Mouse (Mus musculus) heart, adult 8-10 months (tissue): ENCODE results near the gene Mtus2. TPM values are rescaled to one million over a fixed set of nuclear protein-coding genes. Genes with fewer than 3 reads are reported as not detected.
A peak's percentile ranks its signal among the peaks of the same experiment; 100 is the strongest.
"Not testable (repeated sequence)": the region's sequence is repeated elsewhere in the genome, so short reads cannot be mapped to it uniquely, and the experiment has no call there.

Source experiments
- DNase-seq: peaks from one replicate; pipeline ENCODE4 v3.0.0; 2022; ENCODE audit warnings: low spot score
- total RNA-seq, 4 experiments: library from RNA; stranded (reverse); gene quantifications; 2 replicates each; pipeline ENCODE4 v1.2.4; 2022

The Mtus2 gene
- total RNA-seq, 4 experiments from 2014 or later: 77.3 to 126 (median 92.3) TPM

DNA sequence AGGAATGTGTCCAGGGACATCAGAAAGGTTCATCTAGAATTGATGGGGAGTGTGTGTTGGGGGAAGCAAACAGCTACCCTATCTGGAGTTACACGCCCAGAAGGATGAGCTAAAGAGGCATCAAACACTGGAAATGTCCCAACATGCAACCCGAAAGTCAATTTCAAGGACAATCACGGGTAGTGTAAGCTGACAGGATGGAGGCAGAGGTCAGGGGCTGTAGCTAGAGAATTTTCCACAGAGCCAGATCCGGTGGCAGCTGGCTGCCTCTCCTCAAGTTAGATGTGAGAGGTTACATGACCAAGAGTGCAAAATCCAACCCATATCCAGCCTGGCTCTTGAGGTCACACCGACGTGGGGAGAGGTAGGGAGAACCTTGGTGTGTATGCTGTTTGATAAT lies 315.7 kb downstream of the Mtus2 start:
- no peak for DNase-seq

DNA sequence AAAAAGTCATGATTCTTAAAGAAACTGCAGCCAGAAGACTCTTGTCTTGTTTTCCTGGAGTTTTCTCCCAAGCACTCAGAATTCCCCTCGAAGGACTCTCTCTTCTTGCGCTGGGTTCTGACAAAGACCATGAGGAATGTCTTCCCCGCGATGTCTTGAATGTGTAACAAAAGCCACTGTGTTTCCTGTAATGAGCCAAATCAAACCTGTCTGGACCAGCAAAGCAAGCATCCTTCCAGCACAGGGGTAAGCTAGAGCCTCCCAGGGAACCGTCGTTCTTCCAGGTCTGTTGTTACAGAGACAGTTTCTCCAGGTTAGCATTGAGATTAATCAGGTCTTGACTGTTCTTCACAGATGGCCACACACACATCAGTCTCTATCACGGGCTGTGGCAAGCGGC lies 321.1 kb downstream of the Mtus2 start:
- no peak for DNase-seq

DNA sequence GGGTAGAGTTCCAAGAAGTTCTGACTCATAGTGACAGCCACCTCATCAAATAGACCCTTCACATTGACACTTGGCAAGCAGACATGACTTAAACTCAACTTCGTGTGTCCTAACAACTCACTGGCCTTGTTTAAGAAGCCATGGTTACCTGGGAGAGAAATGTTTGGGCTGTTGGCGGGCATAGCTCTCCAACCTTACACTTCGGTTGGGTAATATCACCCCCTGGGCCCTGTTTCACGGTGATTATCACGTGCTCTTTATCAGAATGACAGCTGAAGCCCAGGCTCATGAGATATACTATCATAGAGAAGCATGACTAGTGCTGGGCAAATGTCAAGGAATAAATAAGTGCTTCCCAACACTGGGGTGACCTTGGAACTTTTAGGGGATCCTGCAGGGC lies 323.2 kb downstream of the Mtus2 start:
- no peak for DNase-seq

DNA sequence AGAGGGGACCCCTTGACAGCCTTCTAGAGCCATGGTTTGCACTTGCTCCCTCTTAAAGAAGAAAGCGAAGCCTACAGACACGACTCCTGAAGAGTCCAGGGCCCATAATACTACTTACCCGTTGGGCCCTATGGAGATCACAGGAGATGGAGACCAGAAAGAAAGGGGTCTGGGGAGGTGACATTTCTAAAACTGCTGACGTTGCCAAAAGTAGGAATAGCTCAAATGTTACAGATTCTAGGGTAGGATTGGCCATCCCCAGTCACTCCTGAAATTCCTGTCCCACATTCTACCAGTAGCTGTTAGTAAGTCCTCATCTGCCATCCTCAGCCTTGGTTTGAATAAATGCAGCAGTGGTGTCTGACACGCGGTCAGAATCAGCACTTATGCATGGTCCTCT lies 325.0 kb downstream of the Mtus2 start:
- DNase-seq: no peak

DNA sequence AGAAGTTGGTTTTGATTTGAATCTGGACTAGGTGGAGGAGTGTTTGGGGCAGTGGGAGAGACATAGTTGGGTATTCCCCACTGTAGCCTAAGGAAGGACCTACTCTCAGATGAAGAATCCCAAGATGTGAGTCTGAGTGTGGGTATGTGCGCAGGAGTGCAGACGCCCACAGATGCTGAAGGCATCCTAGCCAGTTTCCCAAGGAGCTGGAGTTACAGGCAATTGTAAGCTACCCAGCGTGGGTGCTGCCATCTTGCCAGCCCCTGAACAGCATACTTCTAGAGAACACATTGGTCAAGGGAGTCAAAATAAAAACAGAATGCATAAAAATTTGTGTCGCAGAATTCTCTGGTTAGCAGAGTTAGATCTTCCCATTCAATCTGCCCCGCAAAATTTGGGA lies 325.5 kb downstream of the Mtus2 start:
- no peak for DNase-seq

DNA sequence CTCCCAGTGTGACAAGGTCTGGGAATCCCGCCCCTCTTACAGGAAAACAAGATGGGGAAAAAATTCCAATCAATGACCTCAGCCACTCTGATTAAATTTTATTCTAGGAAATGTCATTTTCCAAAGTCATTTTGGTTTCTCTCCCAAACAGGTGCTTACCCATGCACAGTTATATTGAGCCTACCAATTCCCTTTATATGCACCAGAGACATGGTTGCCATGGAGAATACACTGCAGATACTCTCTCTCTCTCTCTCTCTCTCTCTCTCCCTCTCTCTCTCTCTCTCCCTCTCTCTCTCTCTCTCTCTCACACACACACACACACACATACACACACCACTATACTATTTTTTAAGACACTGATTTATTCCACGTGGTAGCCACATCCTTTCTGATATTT lies 326.1 kb downstream of the Mtus2 start:
- DNase-seq: no peak

DNA sequence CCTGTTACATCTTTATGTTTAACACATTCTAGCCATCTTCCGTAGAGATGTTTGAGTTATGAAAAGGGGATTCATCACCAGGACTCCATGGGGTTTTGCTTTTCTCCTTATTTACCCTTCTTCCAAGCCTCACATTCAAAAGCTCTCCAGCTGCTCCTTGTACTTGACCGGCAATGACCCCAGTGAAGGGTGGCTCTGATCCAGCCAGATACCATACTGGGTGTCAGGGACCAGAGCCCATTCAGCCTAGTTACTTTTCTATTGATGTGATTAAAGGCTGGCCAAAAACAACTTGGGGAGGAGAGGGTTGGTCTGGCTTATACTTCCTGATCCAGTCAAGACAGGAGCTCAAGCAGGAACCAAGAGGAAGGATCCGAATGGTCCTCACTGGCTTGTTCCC lies 326.5 kb downstream of the Mtus2 start:
- no peak for DNase-seq

DNA sequence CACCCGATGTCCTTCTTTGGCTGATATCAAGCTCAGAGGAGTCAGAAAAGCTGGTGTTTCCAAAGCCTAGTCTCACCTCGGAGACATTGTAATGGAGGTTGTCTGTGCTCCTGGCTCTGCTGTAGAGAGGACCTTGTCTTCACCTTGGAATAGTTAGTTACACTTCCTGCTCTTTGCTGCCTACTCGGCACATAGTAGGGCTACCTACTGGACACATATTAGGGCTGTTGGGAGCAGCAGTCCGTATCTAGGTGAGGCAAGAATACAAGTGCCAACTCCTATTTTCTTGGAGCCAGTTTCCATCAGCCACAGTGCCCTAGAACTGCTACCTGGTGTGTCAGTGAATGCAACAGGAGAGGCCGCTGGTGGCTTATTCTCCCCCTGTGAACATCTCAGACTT lies 330.4 kb downstream of the Mtus2 start:
- no peak for DNase-seq

DNA sequence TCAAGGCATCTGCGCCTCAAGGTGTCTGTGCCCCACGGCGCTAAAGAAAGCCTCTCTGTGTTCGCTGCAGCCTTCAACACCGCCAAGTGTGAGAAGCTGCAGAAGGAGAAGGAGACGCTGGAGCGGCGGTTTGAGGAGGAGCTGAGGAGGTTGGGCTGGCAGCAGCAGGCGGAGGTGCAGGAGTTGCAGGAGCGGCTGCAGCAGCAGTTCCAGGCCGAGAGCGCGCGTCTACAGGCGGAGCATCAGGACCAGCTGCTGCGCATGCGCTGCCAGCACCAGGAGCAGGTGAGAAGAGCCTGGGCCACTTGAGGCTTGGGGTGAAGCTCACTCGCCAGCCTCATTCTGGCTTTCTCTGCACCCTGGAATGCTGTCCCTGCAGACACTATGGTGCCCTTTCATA lies 331.7 kb downstream of the Mtus2 start:
- DNase-seq: no peak

DNA sequence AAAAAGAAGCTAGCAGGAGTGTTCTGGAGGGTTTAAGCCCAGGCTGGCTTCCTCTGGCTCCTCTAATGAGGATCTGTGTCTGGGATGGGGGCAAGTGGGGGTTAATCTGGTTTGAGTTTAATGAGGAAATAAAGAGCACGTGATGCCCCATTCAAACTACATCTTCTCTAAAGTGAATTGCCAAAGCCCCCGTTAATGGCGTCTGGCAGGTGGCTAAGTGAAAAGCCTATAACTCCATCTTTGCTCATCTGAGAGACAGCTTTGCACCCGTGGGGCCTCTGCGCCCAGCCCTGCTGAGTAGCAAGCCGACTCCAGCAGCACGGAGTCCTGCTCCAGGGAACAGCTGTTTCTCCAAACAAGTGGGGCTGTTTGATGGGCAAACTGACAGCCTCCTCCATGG lies 332.8 kb downstream of the Mtus2 start:
- no peak for DNase-seq

DNA sequence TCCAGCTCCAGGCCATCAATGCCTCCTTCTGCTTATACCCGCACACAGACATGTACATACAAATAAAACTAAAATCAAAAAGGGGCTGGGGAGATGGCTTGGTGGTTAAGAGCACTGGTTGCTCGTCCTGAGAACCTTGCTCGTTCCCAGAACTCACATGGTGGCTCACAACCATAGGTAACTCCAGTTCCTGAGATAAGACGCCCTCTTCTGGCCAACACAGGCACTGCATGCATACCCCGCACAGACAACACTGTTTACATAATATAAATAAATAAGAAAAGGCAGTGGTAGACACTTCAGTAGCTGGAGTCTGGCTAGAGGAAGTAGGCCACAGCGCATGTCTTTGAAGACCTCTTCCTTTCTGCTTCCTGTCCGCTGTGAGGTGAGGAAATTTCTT lies 335.7 kb downstream of the Mtus2 start:
- no peak for DNase-seq

DNA sequence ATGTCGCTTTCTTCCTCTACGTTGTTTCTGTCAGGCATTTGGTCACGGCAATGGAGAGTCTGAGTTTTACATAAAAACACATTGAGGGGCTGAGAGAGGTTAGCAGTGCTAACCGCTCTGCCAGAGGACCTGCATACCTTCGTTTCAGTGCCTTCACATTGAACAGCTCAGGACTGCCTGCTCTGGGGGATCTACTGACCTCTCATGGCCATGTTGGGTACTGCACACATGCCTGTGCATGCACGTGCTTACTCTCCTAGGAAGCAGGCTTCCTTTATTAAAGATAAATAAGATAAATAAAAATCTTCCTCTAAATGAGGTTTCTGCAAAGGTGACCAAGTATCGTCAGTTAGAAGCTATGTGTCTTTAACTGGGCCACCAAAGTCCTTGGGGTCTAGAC lies 336.2 kb downstream of the Mtus2 start:
- no peak for DNase-seq

DNA sequence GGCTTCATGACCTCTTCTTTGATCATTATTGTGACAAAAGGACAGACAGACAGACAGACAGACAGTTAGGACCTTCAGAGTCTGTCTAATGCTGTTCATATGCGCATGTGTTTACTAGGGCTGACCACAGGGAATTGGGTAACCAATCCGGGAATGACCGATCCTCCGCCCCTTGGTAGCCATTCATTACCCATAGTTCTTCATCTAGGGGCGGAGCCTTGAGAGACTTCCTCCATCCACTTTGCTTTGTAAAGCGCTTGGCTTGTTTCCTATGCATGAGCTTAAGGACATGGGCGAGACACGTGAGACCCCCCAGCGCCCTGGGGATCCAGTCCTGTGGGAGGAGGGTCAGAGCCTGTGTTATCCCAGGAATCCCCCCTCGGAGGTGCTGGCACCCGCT lies 345.8 kb downstream of the Mtus2 start:
- DNase-seq: no peak

DNA sequence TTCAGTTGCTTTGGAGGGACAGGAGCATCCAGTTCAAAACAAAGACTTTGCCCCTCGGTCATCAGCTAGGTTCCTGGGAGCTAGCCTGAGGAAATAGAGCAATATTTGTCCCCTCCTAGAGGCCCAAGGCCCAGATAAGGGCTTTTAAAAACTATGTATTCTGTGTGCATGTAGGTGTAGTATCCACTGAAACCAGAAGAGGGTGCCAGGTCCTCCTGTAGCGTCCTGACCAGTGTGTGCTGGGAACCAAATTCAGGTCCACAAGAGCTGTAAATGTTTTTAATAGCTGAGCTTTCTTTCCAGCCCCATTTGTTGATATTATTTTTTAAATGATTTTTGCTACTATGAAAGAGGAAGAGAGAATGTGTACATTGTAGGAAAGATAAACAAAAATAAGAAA lies 347.0 kb downstream of the Mtus2 start:
- no peak for DNase-seq

DNA sequence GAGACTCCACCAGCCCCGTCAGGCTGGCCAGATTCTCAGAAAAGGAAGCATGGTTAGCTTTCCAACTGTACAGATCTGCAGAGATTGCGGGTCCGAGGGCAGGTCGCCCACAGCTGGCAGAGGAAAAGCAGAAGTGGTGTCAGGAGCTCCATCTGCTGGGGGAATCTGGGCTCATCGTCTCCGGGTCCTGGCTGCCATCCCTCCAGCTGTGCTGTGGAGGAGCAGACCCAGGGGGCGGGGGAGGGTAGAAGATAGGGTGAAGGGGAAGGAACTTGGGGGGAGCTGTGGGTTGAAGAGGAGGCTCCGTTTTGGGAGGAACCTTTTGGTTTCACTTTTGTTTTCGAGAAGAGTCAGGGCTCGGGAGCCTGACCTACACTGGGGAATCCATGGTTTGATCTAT lies 353.7 kb downstream of the Mtus2 start:
- no peak for DNase-seq

DNA sequence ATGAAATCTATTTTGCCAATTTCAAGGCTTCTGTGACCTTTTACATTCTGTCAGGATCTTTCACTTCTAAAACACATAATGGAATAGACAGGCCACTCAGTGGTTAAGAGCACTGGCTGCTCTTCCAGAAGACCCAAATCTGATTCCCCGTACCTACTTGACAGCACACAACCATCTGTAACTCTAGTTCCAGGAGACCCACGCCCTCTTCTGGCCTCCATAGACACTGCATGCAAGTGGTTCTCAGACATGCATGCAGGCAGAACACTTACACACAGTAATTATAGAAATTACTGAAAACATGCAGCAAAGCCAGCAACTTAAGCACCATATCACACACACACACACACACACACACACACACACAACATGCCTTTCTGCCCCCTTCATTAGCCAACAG lies 355.3 kb downstream of the Mtus2 start:
- no peak for DNase-seq

DNA sequence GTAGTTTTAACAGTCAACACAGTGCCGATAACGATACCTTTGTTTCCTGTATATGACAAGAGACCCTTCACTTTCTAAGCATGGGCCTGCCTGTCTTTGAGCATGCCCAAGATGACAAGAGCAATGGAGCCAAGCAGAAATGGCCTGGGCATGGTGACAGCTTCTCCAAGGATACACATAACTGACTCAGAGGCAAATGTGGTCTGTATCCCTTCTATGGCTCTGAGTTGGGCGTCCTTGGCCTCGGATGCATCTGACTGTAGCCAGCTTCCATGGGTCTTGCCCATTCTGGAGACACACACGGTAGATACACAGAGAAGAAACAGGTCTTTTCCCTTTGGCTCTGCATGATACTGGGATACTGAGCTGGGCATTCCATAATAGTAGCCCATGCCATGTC lies 357.8 kb downstream of the Mtus2 start:
- no peak for DNase-seq

DNA sequence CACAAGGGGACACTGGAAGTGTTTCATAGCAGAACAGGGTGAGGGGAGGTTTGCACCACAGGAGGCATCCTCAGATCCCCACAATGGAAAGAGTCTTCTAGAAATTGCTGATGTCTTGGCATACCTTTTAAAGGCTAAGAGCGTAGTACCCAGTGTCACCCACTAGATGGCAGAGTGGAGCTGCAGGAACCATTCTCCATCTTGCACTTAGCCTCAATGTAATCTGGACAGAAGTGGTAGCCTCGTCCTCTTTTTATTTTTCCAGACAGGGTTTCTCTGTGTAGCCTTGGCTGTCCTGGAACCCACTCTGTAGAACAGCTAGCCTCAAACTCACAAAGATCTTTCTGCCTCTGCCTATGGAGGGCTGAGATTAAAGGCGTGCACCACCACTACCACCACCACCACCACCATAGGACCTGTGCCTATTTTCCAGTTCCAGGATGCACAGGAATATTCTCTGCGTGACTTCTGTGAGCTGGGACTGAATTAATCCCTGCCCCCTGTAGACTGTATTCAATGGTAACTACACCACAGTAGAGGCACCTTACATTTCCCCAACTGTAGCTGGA lies 368.3 kb downstream of the Mtus2 start:
- DNase-seq: no peak

DNA sequence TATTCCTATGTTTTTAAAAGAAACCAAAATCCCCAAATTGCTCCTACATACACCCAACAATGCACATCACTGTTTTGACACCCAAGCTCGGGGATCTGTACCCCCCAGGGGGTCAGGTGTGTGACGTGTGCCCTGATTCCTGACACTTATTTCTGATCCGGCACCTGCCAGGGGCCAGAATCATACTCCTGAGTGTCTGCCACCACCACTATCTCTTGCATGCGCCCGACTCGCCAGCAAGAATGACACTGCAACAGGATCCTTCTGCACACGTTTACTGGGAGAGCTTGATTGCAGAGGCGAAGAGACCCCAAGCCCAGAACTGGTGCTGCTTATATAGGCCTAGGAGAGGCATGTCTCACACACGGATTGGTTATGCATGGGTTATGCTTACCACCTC lies 369.2 kb downstream of the Mtus2 start:
- DNase-seq: not testable (repeated sequence)

DNA sequence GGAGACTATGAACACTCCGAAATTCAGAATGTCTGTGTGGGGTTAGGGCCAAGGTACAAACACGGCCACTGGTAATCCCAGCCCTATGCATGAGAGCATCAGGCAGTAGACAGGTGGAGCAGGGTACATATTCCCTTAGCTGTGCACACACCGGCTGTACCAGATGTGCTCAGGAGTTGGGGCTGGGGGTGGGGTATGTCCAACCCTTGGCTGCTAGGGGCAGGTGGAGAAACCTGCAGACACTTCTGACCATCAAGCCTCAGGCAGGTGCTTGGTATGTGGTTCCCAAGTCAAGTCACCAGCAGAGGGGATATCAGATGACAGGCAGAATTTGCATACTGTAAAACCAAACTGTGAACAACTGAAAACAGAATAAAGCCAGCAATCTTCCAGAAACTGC lies 371.9 kb downstream of the Mtus2 start:
- DNase-seq: no peak

DNA sequence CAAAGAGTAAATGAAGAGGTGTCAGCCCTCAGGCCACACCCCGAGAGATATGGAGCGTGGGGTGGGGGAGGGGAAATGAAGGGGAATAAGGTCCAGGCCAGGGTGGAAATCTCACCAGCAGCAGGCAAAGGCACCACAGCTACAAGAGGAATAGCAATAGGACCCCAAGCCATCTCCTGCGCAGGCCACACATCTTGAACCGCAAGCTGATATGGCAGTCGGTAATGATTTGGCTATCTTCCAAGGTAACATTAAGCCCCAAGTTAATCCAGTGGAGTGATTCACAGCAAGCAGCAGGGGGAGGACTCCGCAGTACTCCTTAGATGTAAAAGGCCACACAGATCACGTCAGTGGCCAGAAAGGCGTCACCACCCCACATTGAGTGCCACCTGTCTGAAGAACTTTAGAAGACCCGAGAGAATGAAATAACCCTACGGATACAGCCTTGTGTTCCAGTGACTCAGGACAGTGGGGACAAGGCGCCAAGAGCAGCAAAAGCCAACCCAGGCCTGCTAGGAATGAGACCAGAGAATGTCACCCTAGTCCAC lies 374.2 kb downstream of the Mtus2 start:
- DNase-seq: no peak

DNA sequence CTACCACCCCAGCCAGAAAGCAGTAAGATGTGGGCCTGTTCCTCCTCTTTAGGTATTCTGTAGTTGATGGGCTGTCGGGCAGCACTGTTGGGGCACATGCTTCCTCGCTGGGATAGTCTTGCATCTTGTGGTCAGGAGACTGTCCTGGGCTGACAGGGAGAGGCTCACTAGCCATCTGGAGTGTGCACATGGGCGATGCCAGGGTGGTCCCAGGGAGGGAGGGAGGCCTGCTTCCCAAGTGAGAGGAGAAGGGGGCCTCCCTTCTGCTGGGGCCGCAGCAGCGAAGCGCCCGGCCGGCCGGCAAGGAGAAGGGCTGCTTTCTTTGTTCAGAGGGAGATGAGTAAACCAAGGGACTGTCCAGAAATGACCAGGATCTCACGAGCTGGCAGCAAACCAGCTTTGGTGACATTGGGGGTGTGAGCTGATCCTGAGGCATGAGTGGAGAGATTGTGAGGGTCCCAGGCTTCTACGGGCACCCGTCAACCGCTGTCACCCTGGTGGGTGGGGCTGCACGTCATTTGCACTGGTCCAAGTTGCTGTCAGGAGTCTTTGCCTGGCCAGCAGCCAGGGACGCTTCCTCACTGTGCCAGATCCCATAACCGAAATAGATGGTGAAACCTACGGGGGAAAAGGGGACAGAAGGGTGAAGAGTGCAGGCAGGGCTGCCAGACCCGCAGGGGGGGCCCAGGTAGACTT lies 375.0 kb downstream of the Mtus2 start:
- DNase-seq: no peak

DNA sequence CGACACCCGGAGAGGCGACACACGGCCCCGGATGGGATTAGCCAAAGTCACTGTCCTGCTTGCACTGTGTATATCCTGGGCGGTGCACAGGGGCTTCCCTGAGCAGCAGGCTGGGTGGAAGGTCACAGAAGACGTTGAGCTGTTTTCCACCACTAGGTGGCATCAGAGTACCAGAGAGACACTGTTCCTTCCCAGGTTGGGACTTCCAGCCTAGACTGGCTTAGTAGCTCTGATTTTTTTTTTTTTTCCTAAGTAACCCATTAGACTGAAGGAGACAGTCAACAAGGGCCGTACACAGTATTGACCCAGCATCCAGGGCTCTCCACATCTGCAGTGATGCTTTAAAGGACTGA lies 375.5 kb downstream of the Mtus2 start:
- DNase-seq: peak; percentile 83

DNA sequence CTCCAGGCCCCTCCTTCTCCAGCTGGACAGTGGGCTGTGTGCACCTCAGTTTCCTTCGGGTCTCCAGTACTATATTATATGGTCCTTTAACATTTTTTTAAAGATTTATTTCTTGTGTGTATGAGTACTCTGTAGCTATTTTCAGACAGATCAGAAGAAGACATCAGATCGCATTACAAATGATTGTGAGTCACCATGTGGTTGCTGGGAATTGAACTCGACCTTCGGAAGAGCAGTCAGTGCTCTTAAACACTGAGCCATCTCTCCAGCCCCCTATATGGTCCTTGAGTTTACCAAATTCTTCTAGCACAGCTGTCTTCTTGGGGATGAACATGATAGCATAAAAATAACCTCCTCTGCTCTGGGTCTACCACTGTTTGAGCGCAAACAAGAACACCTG lies 382.0 kb downstream of the Mtus2 start:
- DNase-seq: no peak
